Mouse (Mus musculus) cerebellum, postnatal 10 days (tissue): ENCODE results near the gene Naaa.

ENCODE experiments used
- DNase-seq, 2 experiments: peaks; one replicate each; pipeline ENCODE4 v3.0.0; 2021; ENCODE audit warnings: mixed read lengths in 2 of 2

The Naaa gene

DNA sequence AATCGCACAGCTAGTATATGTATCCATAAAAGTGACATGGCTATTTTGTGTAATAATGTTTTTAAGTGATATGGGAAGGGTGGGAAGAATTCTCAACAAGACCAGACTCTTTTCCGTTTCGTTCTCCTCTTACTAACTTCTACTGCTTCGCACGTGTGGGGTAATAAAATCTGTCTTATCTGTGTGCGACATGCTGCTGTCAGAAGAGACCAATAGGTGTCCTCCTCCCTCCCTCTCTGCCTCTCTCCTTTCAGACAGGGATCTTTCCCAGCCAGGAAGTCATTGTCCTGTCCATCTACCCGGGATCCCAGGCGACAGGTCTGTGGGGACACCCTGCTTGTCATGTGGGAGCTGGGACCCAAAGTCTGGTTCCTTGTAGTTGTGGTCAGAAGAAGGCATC is 67.8 kb downstream of the Naaa start:
- DNase-seq = no peak
